Mouse (Mus musculus) erythroblast, adult 5-6 weeks (primary cell): Measurements from ENCODE around the gene Cacnb2. TPM values are rescaled to one million over a fixed set of nuclear protein-coding genes. Genes with fewer than 3 reads are reported as not detected.

Experiments
- ATAC-seq: replicated peaks from 2 replicates; pipeline ENCODE4 v1.8.0; 2016; ENCODE audit warnings: moderate number of reproducible peaks, mild to moderate bottlenecking, moderate TSS enrichment, inconsistent platforms; ENCODE audit not compliant: poor library complexity, low FRiP score, severe bottlenecking
- total RNA-seq, 2 experiments: library from RNA; stranded (forward) in 1 of 2; stranded (reverse) in 1 of 2; fragments of 150-400 nt in 1 of 2; fragments of 200-764, 138-1000 nt in 1 of 2; gene quantifications; 2 replicates each; pipeline versions ENCODE4 v1.2.3 to v1.2.4; 2015 to 2017; ENCODE audit warnings: low replicate concordance in 2 of 2

The Cacnb2 gene
- not detected in 2 replicates for total RNA-seq (2015; ENCODE audit: low replicate concordance)
- 0.42 TPM in 1 of 2 replicates, not detected in the other for total RNA-seq (2017; ENCODE audit: low replicate concordance)

DNA sequence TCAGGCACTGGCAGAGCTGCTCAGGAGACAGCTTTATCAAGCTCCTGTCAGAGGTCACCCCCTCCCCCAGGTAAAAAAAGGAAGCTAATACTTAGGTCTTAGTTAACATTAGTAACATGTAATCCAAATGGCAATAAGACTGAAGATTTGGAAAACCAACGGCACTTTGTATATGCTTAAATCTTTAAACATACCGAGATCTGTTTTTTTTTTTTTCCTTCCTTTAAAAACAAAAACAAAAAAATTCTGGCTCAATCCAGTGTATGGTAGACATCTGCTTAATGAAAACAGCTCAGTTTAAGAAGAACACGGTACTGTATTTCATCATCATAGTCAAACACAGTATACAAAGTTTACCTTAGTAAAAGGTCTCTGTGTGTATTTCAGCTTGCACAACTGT lies at the start of gene Cacnb2:
TSS of gene Cacnb2 (plus strand) at position 301 of the 400 bp plus-strand sequence.
- ATAC-seq = no peak

DNA sequence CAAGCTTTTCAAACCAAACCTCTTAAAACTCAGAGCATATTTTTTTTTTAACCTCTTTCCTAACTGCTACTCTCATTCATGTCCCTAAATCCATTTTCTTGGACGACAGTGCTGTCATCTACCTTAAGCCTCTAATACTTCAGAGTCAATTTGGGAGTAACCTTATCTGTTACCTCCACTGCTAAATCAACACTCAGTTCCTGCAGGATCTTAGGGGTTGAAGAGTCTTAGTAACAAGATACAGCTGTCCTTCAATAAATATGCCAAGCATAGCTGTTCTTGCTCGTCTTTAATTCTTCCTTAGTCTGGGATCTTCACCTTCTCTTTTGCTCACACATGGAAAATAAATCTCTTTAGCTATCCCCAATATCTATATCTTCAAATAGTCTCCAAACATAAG lies 34.9 kb upstream of the Cacnb2 start:
- no peak for ATAC-seq

DNA sequence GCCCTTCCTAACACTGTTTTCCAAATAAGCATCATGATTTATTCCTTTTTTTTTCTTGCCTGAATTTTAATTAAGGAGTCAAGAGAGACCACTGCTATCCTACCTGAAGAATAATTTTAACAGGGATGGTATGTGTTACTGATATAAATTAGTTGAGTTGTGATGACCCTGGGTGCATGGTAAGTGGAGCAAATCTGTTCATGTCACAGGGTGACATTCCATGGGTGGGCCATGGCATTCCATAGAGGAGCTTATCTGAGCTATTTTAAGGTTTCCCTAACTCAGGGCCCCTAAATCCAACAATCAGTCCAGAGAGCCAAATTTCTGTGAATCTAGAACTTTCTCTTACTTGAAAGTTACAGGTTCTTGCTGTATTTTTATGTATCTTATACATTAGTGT lies 31.6 kb upstream of the Cacnb2 start:
- no peak for ATAC-seq

DNA sequence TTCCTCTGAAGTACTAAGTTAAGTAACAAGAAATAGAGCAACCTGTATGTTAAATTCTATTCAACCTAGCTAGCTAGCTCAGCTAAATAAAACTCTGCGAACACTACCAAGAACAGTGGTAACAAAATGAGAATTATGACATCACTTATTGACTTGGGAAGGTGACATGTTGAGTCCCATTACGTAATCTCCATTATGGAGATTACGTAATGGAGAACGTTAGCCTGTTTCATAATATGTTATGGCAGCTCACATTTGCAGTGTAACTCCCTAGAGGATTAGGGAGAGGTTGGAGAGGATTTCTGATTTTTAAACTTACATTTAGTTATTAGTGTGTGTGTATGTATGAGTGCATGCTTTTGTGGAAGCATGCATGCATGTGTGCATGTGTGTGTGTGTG lies 13.3 kb upstream of the Cacnb2 start:
- no peak for ATAC-seq

DNA sequence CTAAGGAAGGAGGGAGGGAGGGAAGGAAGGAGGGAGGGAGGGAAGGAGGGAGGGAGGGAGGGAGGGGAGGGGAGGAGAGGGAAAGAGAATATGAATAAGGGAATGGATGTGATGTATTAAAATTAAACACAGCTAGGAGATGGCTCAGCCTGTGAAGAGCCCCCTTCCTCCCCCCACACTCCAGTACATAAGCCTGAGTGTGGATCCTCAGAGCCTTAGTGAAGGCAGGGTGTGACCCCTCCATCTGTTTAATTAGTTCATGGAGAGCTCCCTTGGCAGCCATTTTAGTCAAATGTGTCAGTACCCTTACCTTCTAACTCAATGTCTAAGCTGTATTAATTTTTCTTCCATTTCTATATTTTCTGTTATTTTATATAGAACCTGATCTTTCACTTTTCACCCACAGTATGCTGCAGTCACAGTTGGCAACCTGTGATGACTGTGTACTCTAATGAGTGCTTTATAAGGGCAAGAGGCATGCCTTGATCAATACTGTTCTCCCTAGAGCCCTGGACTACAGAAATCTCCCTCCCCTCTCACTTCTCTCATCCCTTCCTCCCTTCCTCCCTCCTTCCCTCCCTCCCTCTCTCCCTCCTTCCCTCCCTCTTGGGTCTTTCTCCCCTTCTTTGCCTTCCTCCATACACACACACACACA lies 4.9 kb upstream of the Cacnb2 start:
- no peak for ATAC-seq

DNA sequence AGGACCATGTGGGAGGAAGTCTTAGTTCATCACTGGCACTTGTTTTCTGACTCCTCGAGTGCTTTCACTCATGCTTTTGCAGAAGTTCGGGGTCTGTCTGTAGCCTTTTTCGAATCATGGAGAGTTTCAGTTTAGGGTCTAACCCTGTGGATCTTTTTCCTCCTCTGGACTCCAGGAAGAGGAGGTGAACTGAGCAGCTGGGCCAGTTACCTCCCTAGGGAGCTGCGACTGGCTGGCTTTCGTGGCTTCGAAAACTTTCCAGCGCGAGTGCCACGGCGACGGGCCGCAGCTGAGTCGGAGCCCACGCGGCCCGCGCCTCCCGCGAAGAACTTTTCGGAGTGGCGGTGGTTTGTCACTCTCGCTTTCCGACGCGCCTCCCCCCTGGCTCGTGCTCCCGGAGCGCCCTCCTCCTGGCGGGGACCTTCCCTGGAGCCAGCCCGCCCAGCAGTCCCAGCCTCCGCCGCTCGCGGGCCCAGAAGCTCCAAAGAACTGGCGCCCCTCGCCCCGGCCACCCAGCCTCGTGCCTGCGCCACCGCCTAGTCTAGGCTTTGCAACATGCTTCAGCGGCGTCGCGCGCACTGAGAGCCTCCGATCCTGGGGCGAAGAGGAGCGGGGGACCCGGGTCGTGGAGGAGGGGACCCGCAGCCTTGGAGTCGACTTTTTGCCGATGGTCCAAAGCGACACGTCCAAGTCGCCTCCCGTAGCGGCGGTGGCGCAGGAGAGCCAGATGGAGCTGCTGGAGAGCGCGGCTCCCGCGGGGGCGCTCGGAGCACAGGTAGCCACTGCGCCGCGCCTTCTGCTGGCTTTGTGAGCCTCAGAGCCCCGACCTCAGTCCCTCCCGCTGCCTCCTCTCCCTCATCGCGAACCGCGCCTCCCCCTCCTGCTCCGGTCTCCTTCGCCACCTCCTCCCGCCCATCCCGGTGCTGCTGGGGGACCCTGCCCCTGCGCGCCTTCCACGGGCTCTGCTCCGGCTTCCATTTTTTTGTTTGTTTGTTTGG lies 1.2 kb downstream of the Cacnb2 start:
- no peak for ATAC-seq

DNA sequence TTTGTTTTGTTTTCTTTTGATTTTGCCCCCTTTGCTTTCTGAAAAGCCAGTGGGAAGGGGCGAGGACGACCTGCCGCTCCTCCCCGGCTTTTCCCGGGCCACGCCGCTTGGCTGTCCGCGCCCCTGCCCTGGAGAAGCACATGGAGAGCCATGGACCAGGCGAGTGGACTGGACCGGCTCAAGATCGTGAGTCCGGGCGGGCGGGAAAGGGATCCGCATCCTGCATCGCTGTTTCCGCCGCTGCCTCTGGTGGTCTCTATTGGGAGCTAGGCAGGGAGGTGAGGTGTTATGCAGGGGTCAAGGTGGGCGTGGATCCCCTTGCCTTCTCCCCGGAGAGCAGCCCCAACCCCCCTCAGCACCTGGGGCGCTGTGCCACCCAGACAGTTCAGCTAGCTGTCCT lies 1.9 kb downstream of the Cacnb2 start:
- no peak for ATAC-seq

DNA sequence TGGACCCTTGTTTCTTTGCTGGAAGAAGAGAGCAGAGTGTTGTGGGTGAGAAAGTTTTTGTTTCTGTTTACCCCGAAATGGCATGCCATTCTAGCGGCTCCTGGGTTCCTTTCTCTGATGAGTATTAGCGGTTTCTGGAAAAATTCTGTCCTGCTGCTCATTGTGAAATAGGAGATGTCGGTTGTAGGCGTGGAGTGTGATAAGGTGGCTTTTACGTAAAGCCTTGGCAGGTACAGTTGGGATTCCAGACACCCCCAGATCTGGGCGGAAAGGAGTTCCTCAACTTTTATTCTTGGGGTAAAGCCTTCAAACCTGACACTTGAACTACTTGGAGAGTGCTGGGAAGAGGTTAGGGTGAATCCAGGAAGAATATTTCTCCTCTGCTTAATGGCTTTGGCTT lies 2.3 kb downstream of the Cacnb2 start:
- ATAC-seq = no peak

DNA sequence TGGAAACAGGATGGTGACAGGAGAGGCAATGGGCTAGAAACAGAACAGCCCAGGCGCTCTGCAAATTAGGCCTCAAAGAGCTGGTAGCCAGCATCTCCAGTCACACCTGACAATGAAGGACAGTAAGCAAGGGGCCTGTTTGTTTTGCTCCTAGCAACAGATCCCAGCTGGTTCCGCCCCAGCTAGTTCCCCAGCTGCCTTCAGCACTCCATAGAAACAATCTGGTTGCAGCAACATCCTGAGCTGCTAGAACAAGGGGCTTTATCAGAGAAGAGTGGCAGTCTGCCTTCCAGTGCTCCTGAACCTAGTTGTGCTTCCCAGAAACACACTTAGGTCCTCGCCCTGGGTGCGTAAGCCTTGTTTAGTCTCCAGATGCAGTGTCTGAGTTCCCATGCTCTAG lies 5.7 kb downstream of the Cacnb2 start:
- no peak for ATAC-seq

DNA sequence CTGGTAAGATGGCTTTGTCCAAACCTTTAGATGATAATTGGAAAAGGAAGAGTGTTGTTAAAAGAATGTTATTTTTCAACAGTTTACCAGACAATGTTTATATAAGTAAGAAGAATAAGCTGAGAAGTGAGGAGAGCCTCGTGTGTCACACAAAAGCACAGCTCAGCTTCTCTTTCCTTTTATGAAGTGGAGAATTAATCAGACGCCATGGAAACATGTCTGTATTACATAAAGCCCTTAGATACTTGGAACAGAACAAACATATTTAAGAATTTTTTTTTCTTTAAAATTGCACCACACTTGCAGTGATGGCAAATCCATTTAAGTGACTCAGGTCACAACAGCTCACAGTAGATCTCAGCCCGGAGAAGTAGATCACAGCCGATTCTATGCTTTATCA lies 9.8 kb downstream of the Cacnb2 start:
- no peak for ATAC-seq

DNA sequence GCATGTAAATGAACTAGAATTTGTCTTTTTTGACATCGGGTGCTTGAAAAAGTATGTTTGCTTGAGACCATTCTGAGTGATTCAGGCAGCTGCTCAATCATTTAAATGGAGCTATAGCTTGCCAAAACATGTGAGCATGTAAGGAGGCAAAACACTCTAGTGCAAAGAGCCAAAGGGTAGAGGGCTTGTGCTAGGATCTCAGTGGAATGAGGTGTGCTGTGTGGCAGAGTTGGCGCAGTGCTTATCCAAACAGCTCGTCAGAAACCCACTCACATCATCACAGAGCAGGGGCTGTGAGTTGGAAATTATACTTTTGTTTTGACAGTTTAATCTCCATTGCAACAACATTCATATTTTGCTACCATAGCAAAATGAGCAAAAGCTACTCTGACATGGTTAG lies 13.5 kb downstream of the Cacnb2 start:
- ATAC-seq = no peak

DNA sequence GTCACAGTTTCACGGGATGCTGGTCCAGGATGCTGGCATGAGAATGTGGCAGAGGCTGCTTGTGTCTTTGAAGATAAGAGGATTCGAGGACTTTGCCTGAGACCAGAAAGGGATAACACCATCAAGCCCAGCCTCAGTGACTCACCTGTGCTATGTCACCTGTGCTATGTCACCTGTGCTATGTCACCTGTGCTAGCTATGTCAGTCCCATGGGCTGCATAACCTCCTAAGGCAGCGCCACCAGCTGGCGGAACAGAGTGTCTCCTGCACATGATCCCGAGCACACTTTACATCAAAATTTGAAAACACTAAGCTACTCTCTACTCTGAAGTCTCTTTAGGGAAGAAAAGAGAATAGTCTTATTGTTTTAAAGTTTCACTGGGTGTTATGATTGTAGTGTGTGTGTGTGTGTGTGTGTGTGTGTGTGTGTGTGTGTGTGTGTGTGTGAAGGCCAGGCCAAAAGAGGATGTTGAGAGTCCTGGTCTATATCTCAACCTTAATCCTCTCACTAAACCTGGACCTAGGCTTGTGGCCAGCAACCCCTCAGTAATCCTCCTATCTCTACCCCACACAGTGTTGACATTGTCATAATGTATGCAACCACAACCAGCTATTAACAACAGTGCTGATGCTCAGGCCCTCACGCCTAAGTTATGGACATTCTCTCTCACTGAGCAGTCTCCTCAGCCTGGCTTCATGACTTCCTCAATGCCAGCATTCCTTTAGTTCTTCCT lies 17.4 kb downstream of the Cacnb2 start:
- no peak for ATAC-seq

DNA sequence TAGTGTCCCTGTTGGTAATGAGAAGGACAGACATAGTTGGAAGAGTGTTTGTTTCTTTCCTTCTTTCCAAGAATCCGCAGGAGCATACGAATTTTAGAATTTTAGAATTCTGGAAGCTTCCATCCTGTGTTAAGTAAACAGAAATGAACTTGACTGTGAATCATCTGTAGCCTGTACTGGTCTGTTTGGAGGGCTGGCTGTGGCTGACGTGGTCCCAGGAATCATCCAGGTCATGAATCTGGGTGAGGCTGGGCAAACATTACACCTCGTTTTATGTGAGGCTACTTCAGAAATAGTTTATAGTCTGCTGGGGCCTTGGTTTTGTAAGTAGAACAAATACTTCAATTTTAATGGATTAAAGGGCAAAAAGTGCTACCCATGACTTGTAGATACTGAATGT lies 18.0 kb downstream of the Cacnb2 start:
- no peak for ATAC-seq

DNA sequence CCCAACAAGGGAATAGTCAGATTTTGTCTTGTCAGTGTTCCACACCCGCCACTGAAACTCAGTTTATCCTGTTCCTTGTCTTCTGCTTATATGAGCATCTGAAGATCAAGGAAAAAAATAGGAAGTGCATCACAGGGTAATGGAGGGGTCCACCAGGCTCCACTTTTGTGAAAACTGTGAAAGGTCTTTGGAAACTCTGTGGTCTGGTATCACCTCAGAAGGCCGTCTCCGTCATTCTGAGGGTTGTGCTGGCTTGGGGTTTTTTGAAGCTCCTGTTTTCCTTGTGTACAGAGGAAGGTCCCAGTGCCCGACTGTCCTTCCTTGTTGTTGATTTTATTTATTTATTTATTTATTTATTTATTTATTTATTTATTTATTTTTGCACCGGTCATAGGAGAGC lies 20.9 kb downstream of the Cacnb2 start:
- ATAC-seq = no peak

DNA sequence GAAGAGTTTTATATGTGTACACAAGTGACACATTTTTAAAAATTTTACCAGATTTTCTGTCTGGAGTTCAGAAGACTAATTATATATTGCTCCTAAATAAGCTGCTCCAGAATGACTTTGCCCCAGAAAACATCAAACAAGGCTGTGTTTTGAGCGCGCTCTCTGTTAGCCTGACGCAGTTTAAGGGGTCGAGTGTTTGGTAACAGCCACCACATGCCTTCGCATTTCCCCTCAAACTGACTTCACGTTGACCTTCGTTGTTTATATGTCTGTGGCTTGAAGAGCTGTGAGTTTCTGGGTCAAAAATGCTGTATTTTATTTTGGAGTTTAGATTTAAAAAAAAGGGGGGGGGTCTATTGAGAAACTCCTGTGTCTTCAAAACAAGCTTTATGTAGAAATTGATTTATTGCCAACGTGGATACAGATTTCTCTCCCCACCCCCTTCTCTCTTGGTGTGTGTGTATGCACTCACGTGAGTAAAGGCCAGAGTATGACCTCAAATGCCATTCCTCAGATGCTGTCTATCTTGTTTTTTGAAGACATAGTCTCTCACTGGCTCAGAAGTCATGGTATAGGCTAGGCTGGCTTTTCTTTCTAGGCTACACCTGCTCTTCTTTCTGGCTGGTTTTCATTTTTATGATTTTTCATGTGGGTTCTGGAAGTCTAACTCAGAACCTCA lies 27.1 kb downstream of the Cacnb2 start:
- no peak for ATAC-seq

DNA sequence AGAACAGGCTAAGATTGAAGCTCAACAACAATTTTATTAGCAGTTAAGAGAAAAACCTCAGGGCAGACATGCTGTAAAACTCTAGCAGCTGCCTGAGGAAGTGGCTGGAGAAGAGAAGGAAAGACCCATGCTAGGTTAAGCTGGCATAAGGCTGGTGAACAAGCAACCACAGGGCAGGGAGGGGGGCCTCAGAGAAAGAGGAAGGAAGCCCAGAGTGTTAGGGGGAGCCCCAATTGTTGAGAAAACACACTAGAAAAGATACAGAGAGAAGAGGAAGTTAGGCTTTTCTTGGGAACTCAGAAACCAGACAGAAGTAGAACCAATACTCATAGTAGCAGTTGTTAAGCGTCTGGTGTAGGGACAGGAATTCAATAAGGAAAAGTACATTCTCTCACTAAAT lies 28.7 kb downstream of the Cacnb2 start:
- no peak for ATAC-seq

DNA sequence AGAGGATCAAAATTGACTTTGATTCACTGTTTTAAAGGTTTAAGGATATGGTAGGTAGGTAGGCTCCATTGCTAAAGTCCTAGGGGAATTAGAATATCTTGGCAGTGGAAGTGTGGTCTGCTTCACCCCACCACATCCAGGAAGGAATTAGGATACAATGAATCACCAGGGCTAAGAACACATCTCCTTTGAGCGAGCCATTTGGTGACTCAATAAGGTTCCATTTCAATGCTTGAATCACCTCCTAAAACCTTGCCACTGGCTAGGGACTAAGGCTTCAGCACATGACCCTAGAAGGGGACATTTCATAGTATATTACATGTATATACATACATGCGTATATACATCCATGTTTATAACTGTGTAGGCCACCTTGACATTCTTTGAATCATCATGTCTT lies 30.3 kb downstream of the Cacnb2 start:
- no peak for ATAC-seq

DNA sequence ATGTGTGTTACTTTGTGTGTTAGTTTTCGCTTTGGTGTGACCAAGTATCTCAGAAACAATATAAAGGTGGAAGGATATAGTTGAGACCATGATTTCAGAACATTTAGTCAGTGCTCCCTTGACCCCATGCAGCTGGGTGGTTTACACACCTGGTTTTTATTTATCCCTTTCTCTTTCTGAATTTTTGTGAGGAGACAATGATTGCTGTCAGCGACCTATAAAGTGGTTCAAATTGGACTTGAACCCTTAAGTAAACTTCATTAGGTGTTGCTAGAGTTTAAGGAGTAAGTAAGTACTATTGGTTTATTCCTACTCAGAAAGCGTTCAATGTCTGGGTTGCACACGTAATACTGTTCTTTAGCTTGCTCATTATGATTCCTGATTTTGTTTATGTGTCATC lies 36.4 kb downstream of the Cacnb2 start:
- no peak for ATAC-seq

DNA sequence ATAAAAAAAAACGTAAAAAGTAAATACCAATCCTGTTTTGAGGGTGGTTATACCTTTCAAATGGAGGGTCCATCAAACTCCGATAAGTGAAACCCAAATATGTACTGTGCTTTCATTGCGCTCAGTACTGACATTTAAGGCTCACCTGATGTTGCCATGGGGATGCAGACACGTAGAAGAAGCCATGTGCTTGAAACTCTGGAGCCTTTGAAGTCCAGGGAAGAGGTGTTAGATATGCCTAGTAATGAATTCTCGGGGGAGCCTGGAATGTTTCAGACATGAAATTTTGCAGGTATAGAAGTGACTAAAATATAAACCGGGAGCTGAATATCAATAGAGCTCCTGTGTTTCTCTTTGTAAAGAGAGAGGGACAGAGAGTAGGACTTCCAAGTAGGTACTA lies 37.0 kb downstream of the Cacnb2 start:
- ATAC-seq = no peak

DNA sequence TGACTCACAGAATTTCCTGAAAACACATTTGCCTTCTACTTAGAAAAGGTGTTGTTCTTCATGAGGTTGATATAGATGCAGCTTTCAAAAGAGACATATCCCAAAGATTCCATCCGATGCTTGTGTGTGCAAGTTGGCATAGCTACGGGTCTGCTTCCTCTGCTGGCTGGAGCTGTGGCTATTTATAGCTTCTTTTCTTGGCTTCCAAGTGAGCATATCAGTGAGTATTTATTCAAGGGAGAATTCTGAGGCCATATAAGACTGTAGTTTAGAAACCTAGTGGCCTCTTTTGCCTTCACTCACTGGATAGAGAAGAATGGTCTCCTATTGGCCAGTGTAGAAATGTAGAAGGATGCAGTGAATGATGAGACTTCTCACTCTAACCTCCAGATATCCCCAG lies 38.2 kb downstream of the Cacnb2 start:
- no peak for ATAC-seq
